Mouse (Mus musculus): ENCODE results near the gene Ldb3. TPM values are rescaled to one million over a fixed set of nuclear protein-coding genes. Genes with fewer than 3 reads are reported as not detected.

Ldb3 gene
- polyA plus RNA-seq, 1 experiment: 5.0 TPM

GRCm38 (mm10) chr14:34515860-34516259 is 72.6 kb downstream of the Ldb3 start:
- DNase-seq (ENCODE audit: extremely low spot score in 1 of 2, low spot score in 1 of 2): no peak

- no peak for DNase-seq (ENCODE audit: extremely low spot score in 1 of 2, low spot score in 1 of 2)
Measured at GRCm38 (mm10) chr14:34514120-34514519, 74.4 kb downstream of the Ldb3 start.

- no peak for DNase-seq (ENCODE audit: extremely low spot score in 1 of 2, low spot score in 1 of 2)
Measured at GRCm38 (mm10) chr14:34512602-34513001, 75.9 kb downstream of the Ldb3 start.

- DNase-seq (ENCODE audit: extremely low spot score in 1 of 2, low spot score in 1 of 2): no peak
Measured at GRCm38 (mm10) chr14:34511901-34512300, 76.6 kb downstream of the Ldb3 start.

- no peak for DNase-seq (ENCODE audit: extremely low spot score in 1 of 2, low spot score in 1 of 2)
Measured at GRCm38 (mm10) chr14:34508842-34509439, 79.5 kb downstream of the Ldb3 start.

GRCm38 (mm10) chr14:34508187-34508840 is 80.2 kb downstream of the Ldb3 start:
- DNase-seq (ENCODE audit: extremely low spot score in 1 of 2, low spot score in 1 of 2): no peak

GRCm38 (mm10) chr14:34505309-34505708 is 83.2 kb downstream of the Ldb3 start:
- no peak for DNase-seq (ENCODE audit: extremely low spot score in 1 of 2, low spot score in 1 of 2)

- no peak for DNase-seq (ENCODE audit: extremely low spot score in 1 of 2, low spot score in 1 of 2)
Measured at GRCm38 (mm10) chr14:34504377-34504776, 84.1 kb downstream of the Ldb3 start.

GRCm38 (mm10) chr14:34503759-34504158 is 84.7 kb downstream of the Ldb3 start:
- DNase-seq (ENCODE audit: extremely low spot score in 1 of 2, low spot score in 1 of 2): no peak

- DNase-seq (ENCODE audit: extremely low spot score in 1 of 2, low spot score in 1 of 2): no peak
Measured at GRCm38 (mm10) chr14:34503325-34503647, 85.2 kb downstream of the Ldb3 start, which contains the start of gene Bmpr1a. Bmpr1a (minus strand) TSS chr14:34503341.

GRCm38 (mm10) chr14:34502475-34503324 is 85.8 kb downstream of the Ldb3 start:
- DNase-seq (ENCODE audit: extremely low spot score in 1 of 2, low spot score in 1 of 2): peak; percentile 66 to 85

GRCm38 (mm10) chr14:34501804-34502474 is 86.5 kb downstream of the Ldb3 start:
- peak in 1 of 2 experiments; percentile 42 for DNase-seq (ENCODE audit: extremely low spot score in 1 of 2, low spot score in 1 of 2)

- DNase-seq (ENCODE audit: extremely low spot score in 1 of 2, low spot score in 1 of 2): peak in 1 of 2 experiments; percentile 21
Measured at GRCm38 (mm10) chr14:34501447-34501803, 87.1 kb downstream of the Ldb3 start.

GRCm38 (mm10) chr14:34500309-34500708 is 88.2 kb downstream of the Ldb3 start:
- no peak for DNase-seq (ENCODE audit: extremely low spot score in 1 of 2, low spot score in 1 of 2)

GRCm38 (mm10) chr14:34499664-34500063 is 88.8 kb downstream of the Ldb3 start:
- DNase-seq (ENCODE audit: extremely low spot score in 1 of 2, low spot score in 1 of 2): no peak

- no peak for DNase-seq (ENCODE audit: extremely low spot score in 1 of 2, low spot score in 1 of 2)
Measured at GRCm38 (mm10) chr14:34497346-34497745, 91.1 kb downstream of the Ldb3 start.

GRCm38 (mm10) chr14:34493682-34494081 is 94.8 kb downstream of the Ldb3 start:
- no peak for DNase-seq (ENCODE audit: extremely low spot score in 1 of 2, low spot score in 1 of 2)

- no peak for DNase-seq (ENCODE audit: extremely low spot score in 1 of 2, low spot score in 1 of 2)
Measured at GRCm38 (mm10) chr14:34492688-34493087, 95.8 kb downstream of the Ldb3 start.

- no peak for DNase-seq (ENCODE audit: extremely low spot score in 1 of 2, low spot score in 1 of 2)
Measured at GRCm38 (mm10) chr14:34490965-34491364, 97.5 kb downstream of the Ldb3 start.

- no peak for DNase-seq (ENCODE audit: extremely low spot score in 1 of 2, low spot score in 1 of 2)
Measured at GRCm38 (mm10) chr14:34489928-34490327, 98.6 kb downstream of the Ldb3 start.

- no peak for DNase-seq (ENCODE audit: extremely low spot score in 1 of 2, low spot score in 1 of 2)
Measured at GRCm38 (mm10) chr14:34486169-34486568, 102.3 kb downstream of the Ldb3 start.
